Mouse (Mus musculus) hindbrain, embryonic 15.5 days (tissue): ENCODE results near the gene Mak. TPM values are rescaled to one million over a fixed set of nuclear protein-coding genes. Genes with fewer than 3 reads are reported as not detected.
A peak's percentile ranks its signal among the peaks of the same experiment; 100 is the strongest.

Experiments
- ATAC-seq: fragments of 200-750 bp; cut with Nextera tagmentation; 2 replicates; pipeline ENCODE4 v1.8.0; 2017; ENCODE audit warnings: low read depth, moderate number of reproducible peaks, moderate TSS enrichment; ENCODE audit not compliant: low FRiP score
- H3K27ac ChIP-seq: fragments of 300-500 bp; sonication (generic); replicated peaks from 2 replicates; pipeline ENCODE4 v1.5.1; 2015; ENCODE audit warnings: mild to moderate bottlenecking, inconsistent platforms
- H3K27me3 ChIP-seq: fragments of 300-500 bp; sonication (generic); 2 replicates; pipeline ENCODE4 v1.6.1; 2015; ENCODE audit warnings: control low read depth, inconsistent platforms
- H3K36me3 ChIP-seq: fragments of 300-500 bp; sonication (generic); 2 replicates; pipeline ENCODE4 v1.6.1; 2015; ENCODE audit warnings: control low read depth, inconsistent platforms
- H3K4me1 ChIP-seq: fragments of 300-500 bp; sonication (generic); replicated peaks from 2 replicates; pipeline ENCODE4 v1.6.1; 2015; ENCODE audit warnings: control low read depth, inconsistent platforms
- H3K4me2 ChIP-seq: fragments of 300-500 bp; sonication (generic); 2 replicates; pipeline ENCODE4 v1.6.1; 2015; ENCODE audit warnings: moderate library complexity, mild to moderate bottlenecking, inconsistent platforms
- H3K4me3 ChIP-seq: fragments of 300-500 bp; sonication (generic); 2 replicates; pipeline ENCODE4 v1.5.1; 2015; ENCODE audit warnings: mild to moderate bottlenecking, inconsistent platforms
- H3K9ac ChIP-seq: fragments of 300-500 bp; sonication (generic); 2 replicates; pipeline ENCODE4 v1.6.1; 2015; ENCODE audit warnings: inconsistent platforms
- H3K9me3 ChIP-seq: fragments of 300-500 bp; sonication (generic); 2 replicates; pipeline ENCODE4 v1.6.1; 2016; ENCODE audit warnings: control low read depth, inconsistent platforms
- WGBS: fragments of 180-500 bp; shearing (Covaris S2); methylation state at CpG from one replicate; pipeline ENCODE4 v1.1.7; 2015; 5-methylcytosine and 5-hydroxymethylcytosine counted together
- polyA plus RNA-seq: library from polyadenylated mRNA; unstranded; fragments of >200 nt; fragmentation: Nextera tagmentation; extraction: Ambion mirVana; gene quantifications from 2 replicates; pipeline ENCODE4 v1.2.1, GENCODE M21; 2015

Mak gene
- polyA plus RNA-seq, 1 experiment from 2014 or later, result 1.9 TPM

GRCm38 (mm10) chr13:41067618-41068017, 11.9 kb downstream of the Mak start:
- Histone ChIP-seq H3K4me1 (no peaks in the 10 kb centered on the region), H3K4me3 (no peak overlapping the region), H3K9me3 (no peaks in the 10 kb centered on the region), H3K27me3 (no peaks in the 10 kb centered on the region), H3K36me3 (no peaks in the 10 kb centered on the region), H3K27ac (no peak overlapping the region), H3K9ac (no peak overlapping the region), H3K4me2 (no peak overlapping the region)
- WGBS, result 96% methylated on average over 4 of the region's 4 CpGs
- ATAC-seq, result no peak

GRCm38 (mm10) chr13:41051965-41052364, 27.5 kb downstream of the Mak start:
- H3K9me3 ChIP-seq, result no peaks in the 10 kb centered on the region
- 78% methylated on average over 5 of the region's 5 CpGs for WGBS
- H3K36me3 ChIP-seq, result no peaks in the 10 kb centered on the region
- H3K27ac ChIP-seq, result no peak overlapping the region
- no peak overlapping the region for H3K4me3 ChIP-seq
- H3K4me1 ChIP-seq, result no peaks in the 10 kb centered on the region
- ATAC-seq, result no peak
- H3K4me2 ChIP-seq, result no peak overlapping the region
- no peak overlapping the region for H3K9ac ChIP-seq
- no peaks in the 10 kb centered on the region for H3K27me3 ChIP-seq

DNA sequence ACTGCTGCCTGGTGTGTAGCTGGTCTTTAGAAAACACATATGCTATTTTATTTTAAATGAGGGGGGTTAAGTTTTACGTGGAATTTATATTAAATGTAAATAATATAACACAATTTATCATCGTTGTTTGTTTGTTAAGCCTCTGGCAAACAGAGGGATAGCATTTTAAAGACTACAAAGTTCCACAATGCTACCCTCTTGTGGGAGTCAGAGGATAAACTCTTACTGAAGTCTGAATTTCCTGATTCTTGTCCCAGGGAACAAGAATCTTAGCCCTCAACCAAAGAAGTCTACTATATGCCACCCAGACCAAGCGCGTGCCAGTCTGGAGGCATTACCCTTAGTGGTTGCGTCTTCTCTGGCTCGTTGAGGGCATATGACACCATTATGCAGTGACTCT, 32.2 kb downstream of the Mak start:
- Histone ChIP-seq H3K4me2 (no peak overlapping the region), H3K36me3 (no peaks in the 10 kb centered on the region), H3K4me1 (no peaks in the 10 kb centered on the region), H3K9ac (no peak overlapping the region), H3K27ac (no peak overlapping the region), H3K27me3 (no peaks in the 10 kb centered on the region), H3K9me3 (no peaks in the 10 kb centered on the region), H3K4me3 (no peak overlapping the region)
- no peak for ATAC-seq
- WGBS, result 92% methylated on average over 6 of the region's 6 CpGs

DNA sequence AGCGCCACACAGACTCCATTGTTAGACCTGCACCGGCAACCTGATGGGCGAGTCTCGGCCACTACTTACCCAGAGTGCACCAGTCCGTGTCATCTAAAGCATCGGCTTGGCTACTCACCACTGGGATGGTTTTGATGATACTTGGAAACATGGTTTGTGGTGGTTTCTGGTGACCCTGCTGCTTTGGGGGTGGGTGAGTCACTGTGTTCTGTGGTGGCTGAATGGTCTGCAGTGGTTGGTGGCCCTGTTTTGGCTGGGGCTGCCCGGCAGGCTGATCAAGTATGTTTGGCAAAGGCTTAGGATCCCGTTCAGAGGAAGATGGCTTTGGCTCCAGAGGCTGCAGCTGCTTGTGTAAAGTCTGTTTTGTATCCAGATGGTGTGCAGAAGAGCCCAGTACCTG, 33.6 kb downstream of the Mak start:
- no peak overlapping the region for H3K4me2 ChIP-seq
- no peak for ATAC-seq
- H3K9ac ChIP-seq, result no peak overlapping the region
- no peaks in the 10 kb centered on the region for H3K27me3 ChIP-seq
- H3K4me1 ChIP-seq, result no peaks in the 10 kb centered on the region
- H3K4me3 ChIP-seq, result no peak overlapping the region
- H3K36me3 ChIP-seq, result no peaks in the 10 kb centered on the region
- no peak overlapping the region for H3K27ac ChIP-seq
- no peaks in the 10 kb centered on the region for H3K9me3 ChIP-seq
- 91% methylated on average over 8 of the region's 8 CpGs for WGBS

- no peaks in the 10 kb centered on the region for H3K27me3 ChIP-seq
- no peak overlapping the region for H3K4me2 ChIP-seq
- H3K9me3 ChIP-seq, result no peaks in the 10 kb centered on the region
- no peak overlapping the region for H3K4me3 ChIP-seq
- H3K4me1 ChIP-seq, result no peaks in the 10 kb centered on the region
- no peak overlapping the region for H3K9ac ChIP-seq
- H3K36me3 ChIP-seq, result no peaks in the 10 kb centered on the region
- no peak overlapping the region for H3K27ac ChIP-seq
- WGBS, result 95% methylated on average over 4 of the region's 4 CpGs
- ATAC-seq, result no peak
These were observed 37.0 kb downstream of the Mak start for GRCm38 (mm10) chr13:41042511-41042910.

DNA sequence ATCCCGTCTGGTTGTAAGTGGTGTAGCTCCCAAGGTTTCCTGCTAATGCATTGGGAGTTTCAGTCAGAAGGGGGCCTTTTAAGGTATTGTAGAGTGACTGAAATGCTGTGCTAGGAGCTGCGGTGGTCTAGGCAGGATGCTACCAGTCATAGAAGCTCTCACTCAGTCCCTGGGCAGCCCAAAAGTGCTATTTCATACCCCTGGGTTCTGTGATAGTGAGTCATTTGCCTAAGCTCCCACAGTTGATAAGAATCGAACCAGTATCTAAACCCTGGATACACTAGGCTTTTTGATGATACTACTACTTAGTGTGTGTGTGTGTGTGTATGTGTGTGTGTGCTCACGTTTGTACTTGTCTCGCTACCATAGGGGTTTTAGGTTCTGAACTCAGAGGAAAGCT, 49.4 kb downstream of the Mak start:
- no peak for ATAC-seq
- Histone ChIP-seq H3K9me3 (no peaks in the 10 kb centered on the region), H3K4me1 (no peaks in the 10 kb centered on the region), H3K4me2 (no peak overlapping the region), H3K27me3 (no peaks in the 10 kb centered on the region), H3K27ac (no peak overlapping the region), H3K36me3 (no peaks in the 10 kb centered on the region), H3K9ac (no peak overlapping the region), H3K4me3 (no peak overlapping the region)
- 86% methylated on average over 5 of the region's 5 CpGs for WGBS

DNA sequence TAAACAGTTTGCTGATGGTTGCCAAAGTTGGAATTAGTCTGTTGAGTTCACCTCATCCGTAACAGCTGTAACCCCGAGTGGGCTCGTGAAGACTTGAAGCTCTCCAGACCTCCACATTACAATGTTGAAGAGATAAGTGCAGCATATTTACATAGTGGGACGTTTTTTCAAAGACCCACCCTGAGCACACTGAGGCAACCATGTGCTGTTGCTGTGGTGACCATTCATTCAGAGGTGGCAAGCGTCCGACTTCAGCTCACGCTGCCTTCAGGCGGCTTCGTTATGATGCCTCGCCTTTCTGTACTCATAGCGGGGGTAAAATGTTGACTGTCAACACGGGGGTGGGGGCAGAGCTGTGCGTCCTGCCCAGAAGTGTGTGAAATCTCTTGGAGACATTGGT, 57.4 kb downstream of the Mak start:
- Histone ChIP-seq H3K4me2 (no peak overlapping the region), H3K27ac (no peak overlapping the region), H3K4me3 (no peak overlapping the region), H3K4me1 (peaks cover 12% of the 10 kb centered on the region), H3K9me3 (no peaks in the 10 kb centered on the region), H3K27me3 (no peaks in the 10 kb centered on the region), H3K9ac (no peak overlapping the region), H3K36me3 (peaks cover 10% of the 10 kb centered on the region)
- ATAC-seq, result no peak
- 91% methylated on average over 13 of the region's 13 CpGs for WGBS

DNA sequence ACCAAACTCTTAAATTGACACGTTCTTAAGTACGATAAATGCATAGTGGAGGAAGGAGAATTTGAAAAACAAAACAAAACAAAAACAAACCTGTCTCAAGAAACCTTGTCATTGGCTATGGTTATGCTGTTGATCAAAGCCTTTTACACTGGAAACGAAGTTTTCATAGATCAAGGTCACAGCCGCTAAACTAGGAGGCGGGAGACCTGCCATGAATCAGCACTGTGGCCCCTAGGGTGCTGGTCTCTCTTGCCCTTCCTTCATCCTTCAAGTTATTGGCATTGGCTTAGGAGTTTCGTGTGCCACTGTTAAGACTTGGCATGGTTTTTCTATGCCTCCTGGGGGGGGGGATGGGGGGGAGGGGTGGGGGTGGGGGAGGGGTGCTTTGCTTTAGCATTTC, 57.9 kb downstream of the Mak start:
- 96% methylated on average over 6 of the region's 6 CpGs for WGBS
- Histone ChIP-seq H3K27me3 (no peaks in the 10 kb centered on the region), H3K36me3 (peaks cover 10% of the 10 kb centered on the region), H3K4me3 (no peak overlapping the region), H3K9me3 (no peaks in the 10 kb centered on the region), H3K4me1 (peaks cover 16% of the 10 kb centered on the region), H3K27ac (no peak overlapping the region), H3K4me2 (no peak overlapping the region), H3K9ac (no peak overlapping the region)
- ATAC-seq, result no peak

- Histone ChIP-seq H3K36me3 (peaks cover 10% of the 10 kb centered on the region), H3K4me3 (no peak overlapping the region), H3K4me1 (peaks cover 19% of the 10 kb centered on the region), H3K9me3 (no peaks in the 10 kb centered on the region), H3K27ac (no peak overlapping the region), H3K27me3 (no peaks in the 10 kb centered on the region), H3K4me2 (no peak overlapping the region), H3K9ac (no peak overlapping the region)
- ATAC-seq, result no peak
- WGBS, result 85% methylated on average over 7 of the region's 7 CpGs
These were observed 59.0 kb downstream of the Mak start for GRCm38 (mm10) chr13:41020494-41020893.

DNA sequence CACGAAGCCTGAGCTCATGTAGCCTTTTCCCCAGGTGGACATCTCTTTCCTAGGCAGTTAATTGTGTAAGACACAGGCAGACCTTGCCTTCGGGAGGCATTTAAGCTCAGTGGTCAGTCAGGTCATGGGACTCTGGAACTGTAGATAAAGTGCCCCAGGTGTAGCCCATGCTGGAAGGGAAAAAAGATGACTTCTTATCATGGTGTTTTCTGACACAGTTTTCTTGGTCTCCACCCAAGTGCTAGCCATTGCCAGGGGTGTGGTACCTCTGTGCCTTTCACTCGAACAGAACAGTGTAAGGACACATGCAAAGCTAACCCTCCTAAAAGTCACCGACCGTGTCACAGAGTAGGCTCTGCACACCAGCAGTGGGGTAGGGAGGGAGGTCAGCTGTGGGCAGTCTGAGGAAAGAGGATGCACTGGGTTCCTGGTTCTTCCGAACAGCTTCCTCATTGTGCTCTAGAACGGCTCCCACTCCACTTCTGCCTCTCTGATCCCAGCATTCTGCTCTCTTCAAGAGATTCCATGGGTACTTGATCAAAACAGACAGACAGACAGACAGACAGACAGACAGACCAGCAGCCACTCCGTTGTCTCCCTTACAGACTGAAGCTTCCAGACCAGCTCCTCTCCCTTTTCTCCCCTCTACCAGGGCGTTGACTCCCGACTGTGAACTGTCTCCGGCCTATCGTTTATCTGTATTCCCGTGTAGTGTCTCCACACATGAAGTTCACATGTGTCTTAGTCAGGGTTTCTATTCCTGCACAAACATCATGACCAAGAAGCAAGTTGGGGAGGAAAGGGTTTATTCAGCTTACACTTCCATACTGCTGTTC, 60.5 kb downstream of the Mak start:
- Histone ChIP-seq H3K9ac (no peak overlapping the region), H3K9me3 (no peaks in the 10 kb centered on the region), H3K4me3 (no peak overlapping the region), H3K27ac (no peak overlapping the region), H3K36me3 (peaks cover 17% of the 10 kb centered on the region), H3K4me1 (peaks cover 20% of the 10 kb centered on the region), H3K4me2 (no peak overlapping the region), H3K27me3 (no peaks in the 10 kb centered on the region)
- ATAC-seq, result no peak
- WGBS, result 95% methylated on average over 13 of the region's 13 CpGs

DNA sequence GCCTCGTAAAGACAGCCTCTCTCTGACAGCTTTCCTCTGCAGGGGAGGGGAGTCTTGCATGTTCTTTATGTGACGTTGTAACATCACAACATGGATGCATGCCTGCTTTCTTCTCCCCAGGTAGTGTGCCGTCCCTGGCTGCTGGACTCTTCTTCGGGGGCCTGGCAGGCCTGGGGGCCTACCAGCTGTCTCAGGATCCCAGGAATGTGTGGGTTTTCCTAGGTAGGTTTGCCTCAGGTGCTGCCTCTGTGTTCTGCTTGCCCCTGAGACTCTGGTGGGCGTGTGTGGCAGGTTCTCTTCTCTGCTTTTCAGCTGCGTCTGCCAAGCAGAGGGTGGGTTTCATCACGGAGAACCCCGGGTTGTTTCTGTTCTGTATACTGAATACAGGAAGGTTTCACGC, 61.3 kb downstream of the Mak start:
- peaks cover 20% of the 10 kb centered on the region for H3K4me1 ChIP-seq
- no peak for ATAC-seq
- WGBS, result 92% methylated on average over 9 of the region's 9 CpGs
- peaks cover 16% of the 10 kb centered on the region for H3K36me3 ChIP-seq
- H3K9me3 ChIP-seq, result no peaks in the 10 kb centered on the region
- no peak overlapping the region for H3K4me2 ChIP-seq
- H3K9ac ChIP-seq, result no peak overlapping the region
- no peak overlapping the region for H3K27ac ChIP-seq
- no peak overlapping the region for H3K4me3 ChIP-seq
- H3K27me3 ChIP-seq, result no peaks in the 10 kb centered on the region

GRCm38 (mm10) chr13:41017832-41018231, 61.7 kb downstream of the Mak start:
- H3K4me3 ChIP-seq, result no peak overlapping the region
- peak overlapping the region; percentile 59; the same call in 1 of the 2 replicates for H3K4me2 ChIP-seq
- no peak overlapping the region for H3K9ac ChIP-seq
- no peaks in the 10 kb centered on the region for H3K27me3 ChIP-seq
- 91% methylated on average over 4 of the region's 4 CpGs for WGBS
- H3K36me3 ChIP-seq, result peaks cover 20% of the 10 kb centered on the region
- ATAC-seq, result no peak
- no peaks in the 10 kb centered on the region for H3K9me3 ChIP-seq
- peaks cover 20% of the 10 kb centered on the region for H3K4me1 ChIP-seq
- H3K27ac ChIP-seq, result no peak overlapping the region
